Mouse (Mus musculus): ENCODE measurements at regions not wholly inside any gene's neighbourhood (a gene's known extent, or its start where the extent isn't known, plus 50 kb on each side); places are given as distances from the start of the nearest gene placed in this dataset.

GRCm38 (mm10) chr5:126969373-126969772 is 272.2 kb upstream of the Tmem132c start:
- TF ChIP-seq RCOR1 (IDR thresholded peaks at IDR 0.05; ENCODE audit: low read depth, low read length) (no peak), HCFC1 (IDR thresholded peaks at IDR 0.05; ENCODE audit: low read depth, low read length) (no peak), GABPA (IDR thresholded peaks at IDR 0.05; ENCODE audit: low read depth, low read length) (no peak), MYC (IDR thresholded peaks at IDR 0.05; ENCODE audit: low read depth, low read length) (no peak), MXI1 (IDR thresholded peaks at IDR 0.05; ENCODE audit: low read depth, low read length) (no peak), MYB (IDR thresholded peaks at IDR 0.05; ENCODE audit: low read depth, low read length) (no peak), RAD21 (IDR thresholded peaks at IDR 0.05; ENCODE audit: low read depth, low read length) (no peak), USF1 (IDR thresholded peaks at IDR 0.05; ENCODE audit: low read depth, low read length) (no peak), ZMIZ1 (IDR thresholded peaks at IDR 0.05; ENCODE audit: low read depth, low read length) (no peak), CTCF (IDR thresholded peaks at IDR 0.05 in 2 of 3, conservative IDR thresholded peaks at IDR 0.05 in 1 of 3; ENCODE audit: control insufficient read depth in 1 of 3, insufficient read depth in 1 of 3, low read depth in 2 of 3, low read length in 3 of 3, poor library complexity in 1 of 3, severe bottlenecking in 1 of 3) (no peak), ZKSCAN1 (IDR thresholded peaks at IDR 0.05; ENCODE audit: low read depth, low read length) (no peak), TAL1 (IDR thresholded peaks at IDR 0.05; ENCODE audit: low read length) (no peak), TCF12 (IDR thresholded peaks at IDR 0.05; ENCODE audit: low read depth, low read length) (no peak)

GRCm38 (mm10) chr5:126971284-126971683 is 270.3 kb upstream of the Tmem132c start:
- H3K4me1 ChIP-seq (ENCODE audit: control insufficient read depth in 1 of 2, insufficient read depth in 2 of 2, low read length in 2 of 2), result no peaks in the 10 kb centered on the region
- no peak overlapping the region for H3K4me3 ChIP-seq (ENCODE audit: control insufficient read depth in 1 of 2, insufficient read depth in 1 of 2, low read depth in 2 of 2, low read length in 2 of 2)
- no peaks in the 10 kb centered on the region for H3K79me2 ChIP-seq (ENCODE audit: control insufficient read depth, insufficient read depth, low read length, poor library complexity)
- H3K9me3 ChIP-seq (replicated peaks; ENCODE audit: insufficient read depth, low read length), result no peaks in the 10 kb centered on the region
- no peaks in the 10 kb centered on the region for H3K27me3 ChIP-seq (ENCODE audit: control insufficient read depth in 1 of 2, insufficient read depth in 2 of 2, low read length in 2 of 2)
- H3K9ac ChIP-seq (ENCODE audit: control insufficient read depth, low read depth, low read length, poor library complexity, severe bottlenecking), result no peak overlapping the region
- DNase-seq (ENCODE audit: low read depth, low spot score), result no peak
- H3K36me3 ChIP-seq (ENCODE audit: control insufficient read depth in 1 of 2, insufficient read depth in 2 of 2, low read length in 2 of 2), result no peaks in the 10 kb centered on the region
- TF ChIP-seq NRF1 (IDR thresholded peaks at IDR 0.05; ENCODE audit: insufficient read depth, low read depth, low read length, poor library complexity, severe bottlenecking) (no peak), USF1 (IDR thresholded peaks at IDR 0.05; ENCODE audit: low read depth, low read length) (no peak), USF2 (IDR thresholded peaks at IDR 0.05; ENCODE audit: borderline replicate concordance in 1 of 2, insufficient read depth in 1 of 2, low read depth in 1 of 2, low read length in 2 of 2) (no peak), SIN3A (IDR thresholded peaks at IDR 0.05; ENCODE audit: low read length) (no peak)
- H3K27ac ChIP-seq (ENCODE audit: control insufficient read depth, low read depth, low read length), result no peak overlapping the region

More at GRCm38 (mm10) chr5:126969373-126969772, 272.2 kb upstream of the Tmem132c start:
- H3K27me3 ChIP-seq (ENCODE audit: control insufficient read depth in 1 of 2, insufficient read depth in 2 of 2, low read length in 2 of 2), result no peaks in the 10 kb centered on the region
- no peaks in the 10 kb centered on the region for H3K9me3 ChIP-seq (replicated peaks; ENCODE audit: insufficient read depth, low read length)
- H3K9ac ChIP-seq (ENCODE audit: control insufficient read depth, low read depth, low read length, poor library complexity, severe bottlenecking), result no peak overlapping the region
- H3K4me3 ChIP-seq (ENCODE audit: control insufficient read depth in 1 of 2, insufficient read depth in 1 of 2, low read depth in 2 of 2, low read length in 2 of 2), result no peak overlapping the region
- DNase-seq (ENCODE audit: low read depth, low spot score), result no peak
- H3K36me3 ChIP-seq (ENCODE audit: control insufficient read depth in 1 of 2, insufficient read depth in 2 of 2, low read length in 2 of 2), result no peaks in the 10 kb centered on the region
- H3K4me1 ChIP-seq (ENCODE audit: control insufficient read depth in 1 of 2, insufficient read depth in 2 of 2, low read length in 2 of 2), result no peaks in the 10 kb centered on the region
- no peak overlapping the region for H3K27ac ChIP-seq (ENCODE audit: control insufficient read depth, low read depth, low read length)
- H3K79me2 ChIP-seq (ENCODE audit: control insufficient read depth, insufficient read depth, low read length, poor library complexity), result no peaks in the 10 kb centered on the region
